27 mouse cellular contexts compared by ENCODE assay signal in the genomic region with DNA sequence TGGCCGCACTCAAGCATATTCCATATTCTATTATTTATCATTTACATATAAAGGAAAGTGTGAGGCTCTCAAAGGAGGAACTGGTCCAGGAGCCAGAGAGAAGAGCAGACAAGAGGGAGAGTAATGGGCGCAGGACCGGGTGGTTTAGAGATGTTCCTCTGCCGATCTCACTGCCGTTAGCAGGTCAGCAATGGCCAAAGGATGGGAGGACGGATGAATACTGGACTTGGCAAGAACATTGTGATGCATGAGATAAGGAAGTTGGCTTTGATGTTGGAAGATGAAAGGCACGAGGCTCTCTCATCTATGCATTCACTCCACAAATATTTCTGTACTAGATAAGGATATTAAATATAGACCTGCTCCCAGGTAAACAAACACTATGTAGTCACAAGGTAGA.
"Had no signal": no experiment of that assay in that cellular context is flagged by ENCODE, and none has a peak within 500 bp of the region (broad histone marks: within the 10 kb centered on the region; RNA-seq: fewer than 3 reads in every experiment).

No protein-coding gene starts in this region.

- ATAC-seq: hindbrain, embryonic 16.5 days; inflammation-experienced regulatory T-cells, adult 6 months; intestine, postnatal 0 days had no signal

- H3K4me2 ChIP-seq: heart, embryonic 12.5 days; hindbrain, embryonic 12.5 days; hindbrain, embryonic 14.5 days; limb, embryonic 12.5 days; liver, embryonic 11.5 days; liver, embryonic 13.5 days; liver, embryonic 15.5 days had no signal

- H3K9ac ChIP-seq: heart, embryonic 12.5 days; hindbrain, embryonic 12.5 days; hindbrain, embryonic 14.5 days; limb, embryonic 12.5 days; liver, embryonic 13.5 days; liver, embryonic 15.5 days had no signal

- H3K9me3 ChIP-seq: heart, embryonic 10.5 days; hindbrain, embryonic 10.5 days; hindbrain, embryonic 12.5 days; limb, embryonic 10.5 days; limb, embryonic 12.5 days; liver, embryonic 13.5 days; liver, embryonic 15.5 days had no signal

- H3K4me3 ChIP-seq: gastrocnemius, adult 2 months; heart, embryonic 10.5 days; heart, embryonic 12.5 days; hindbrain, embryonic 10.5 days; hindbrain, embryonic 12.5 days; layer of hippocampus, adult 2 months; left cerebral cortex, adult 2 months; limb, embryonic 10.5 days; limb, embryonic 12.5 days; liver, embryonic 13.5 days; liver, embryonic 15.5 days had no signal

- H3K36me3 ChIP-seq: heart, embryonic 10.5 days; heart, embryonic 12.5 days; hindbrain, embryonic 10.5 days; hindbrain, embryonic 12.5 days; limb, embryonic 10.5 days; limb, embryonic 12.5 days; liver, embryonic 13.5 days; liver, embryonic 15.5 days had no signal

- H3K27ac ChIP-seq: gastrocnemius, adult 2 months; heart, embryonic 10.5 days; hindbrain, embryonic 10.5 days; hindbrain, embryonic 12.5 days; hindbrain, embryonic 14.5 days; layer of hippocampus, adult 2 months; left cerebral cortex, adult 2 months; limb, embryonic 10.5 days; limb, embryonic 12.5 days; liver, embryonic 13.5 days; liver, embryonic 15.5 days had no signal

- H3K27me3 ChIP-seq: heart, embryonic 12.5 days; limb, embryonic 12.5 days; liver, embryonic 13.5 days; liver, embryonic 15.5 days had no signal

- DNase-seq: gastrocnemius, adult 2 months; gastrocnemius, postnatal 10 days; gastrocnemius, postnatal 25 days; heart, adult 18-20 months; heart, postnatal 10 days; heart, postnatal 4 days; kidney, adult 18-20 months; kidney, adult 8-10 months; kidney, postnatal 10 days; kidney, postnatal 25 days; kidney, postnatal 4 days; liver; liver, embryonic 13.5 days had no signal
